Mouse (Mus musculus) liver, embryonic 14.5 days (tissue): ENCODE results near the gene Ugt1a8.

Experiments used
- CTCF ChIP-seq: IDR thresholded peaks from 2 replicates; pipeline ENCODE4 v1.5.1; 2016; ENCODE audit warnings: antibody characterized with exemption, low read depth, control low read depth
- EP300 ChIP-seq: IDR thresholded peaks from 2 replicates; pipeline ENCODE4 v1.6.1; 2016; ENCODE audit warnings: antibody characterized with exemption, low read depth

GRCm38 (mm10) chr1:88195687-88196086 lies 108.1 kb downstream of the Ugt1a8 start:
- TF ChIP-seq CTCF, result no peak
- no peak for TF ChIP-seq EP300
